Mouse (Mus musculus) layer of hippocampus, adult 18-20 months (tissue): Measurements from ENCODE around the gene Tnfaip2. TPM values are rescaled to one million over a fixed set of nuclear protein-coding genes. Genes with fewer than 3 reads are reported as not detected.

Source experiments
- DNase-seq, 2 experiments: peaks; one replicate each; pipeline ENCODE4 v3.0.0; 2022; ENCODE audit warnings: low spot score in 2 of 2
- total RNA-seq, 2 experiments: library from RNA; stranded (reverse); gene quantifications; 2 replicates each; pipeline ENCODE4 v1.2.3; 2021

Tnfaip2 gene
- total RNA-seq, 2 experiments from 2014 or later = 0.30 to 1.7 TPM

DNA sequence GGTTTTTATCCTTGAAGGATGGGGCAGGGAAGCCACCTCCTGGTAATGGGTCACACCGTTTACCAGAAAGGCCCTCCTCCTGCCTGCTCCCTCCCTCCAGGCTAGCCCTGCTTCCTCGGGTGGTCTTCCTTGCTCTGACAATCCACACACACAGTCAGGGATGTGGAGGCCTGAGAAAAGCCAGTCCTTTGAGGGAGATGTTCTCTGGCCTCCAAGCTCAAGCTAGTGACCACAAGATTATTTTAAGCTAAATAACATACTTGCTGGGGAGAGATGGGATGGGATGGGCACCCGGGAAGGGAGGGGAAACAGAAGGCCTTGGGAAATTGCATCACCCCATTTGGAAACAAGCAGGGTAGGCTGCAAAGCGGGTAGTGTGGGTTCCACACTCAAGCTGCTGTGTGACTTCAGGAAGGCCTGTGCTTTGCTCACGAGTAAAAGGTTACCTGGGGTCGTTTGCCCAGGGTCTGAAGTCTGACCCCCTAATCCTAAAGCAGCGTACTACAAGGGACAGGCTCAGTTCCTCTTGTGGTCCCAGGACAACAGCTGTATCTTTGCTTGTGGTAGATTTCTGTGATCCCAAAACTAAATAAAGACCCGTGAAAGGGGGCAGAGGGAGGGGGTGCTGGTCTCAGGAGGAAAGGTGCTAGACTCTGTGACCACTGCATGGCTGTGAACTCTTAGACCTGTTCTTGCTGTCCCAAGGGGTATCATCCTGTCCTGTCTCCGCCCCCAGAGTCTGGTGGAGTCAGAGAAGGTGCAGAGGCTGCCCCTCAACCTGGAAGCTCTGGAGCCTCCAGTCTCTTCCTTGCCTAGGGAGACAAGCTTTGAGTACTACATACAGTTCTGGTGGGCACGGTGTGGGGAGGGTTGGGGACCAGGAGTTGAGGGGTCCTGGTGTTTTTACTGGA is 1.9 kb downstream of the Tnfaip2 start:
- no peak for DNase-seq

DNA sequence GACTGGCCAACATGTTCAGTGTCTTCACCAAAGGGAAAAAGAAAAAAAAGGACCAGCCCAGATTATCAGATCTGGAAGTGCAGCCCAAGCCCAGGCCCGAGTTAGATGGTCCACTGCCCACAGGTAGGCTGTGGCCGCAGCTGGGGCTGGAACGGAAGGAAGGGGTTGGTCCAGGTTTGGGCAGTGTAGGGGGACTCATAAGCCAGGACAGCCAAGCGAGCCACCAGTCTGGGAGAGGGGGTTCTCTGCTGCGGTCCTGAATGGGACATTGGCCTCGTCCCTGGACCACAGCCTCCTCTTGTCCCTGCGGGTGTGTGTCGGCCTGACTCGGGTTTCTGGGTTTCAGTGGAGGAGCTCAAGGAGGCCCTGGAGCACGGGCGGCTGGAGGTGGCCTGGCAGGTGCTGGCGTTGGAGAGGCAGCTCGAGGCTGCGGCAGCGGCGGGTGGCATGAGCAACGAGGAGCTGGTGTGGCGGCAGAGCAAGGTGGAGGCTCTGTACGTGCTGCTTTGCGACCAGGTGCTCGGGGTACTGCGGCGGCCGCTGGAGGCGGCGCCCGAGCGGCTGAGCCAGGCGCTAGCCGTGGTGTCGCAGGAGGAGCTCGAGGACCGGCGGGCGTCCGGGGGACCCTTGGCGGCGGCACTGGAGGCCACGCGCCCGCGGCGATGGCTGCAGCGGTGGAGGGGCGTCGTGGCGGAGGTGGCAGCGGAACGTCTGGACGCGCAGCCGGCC is 3.1 kb downstream of the Tnfaip2 start:
- no peak for DNase-seq

DNA sequence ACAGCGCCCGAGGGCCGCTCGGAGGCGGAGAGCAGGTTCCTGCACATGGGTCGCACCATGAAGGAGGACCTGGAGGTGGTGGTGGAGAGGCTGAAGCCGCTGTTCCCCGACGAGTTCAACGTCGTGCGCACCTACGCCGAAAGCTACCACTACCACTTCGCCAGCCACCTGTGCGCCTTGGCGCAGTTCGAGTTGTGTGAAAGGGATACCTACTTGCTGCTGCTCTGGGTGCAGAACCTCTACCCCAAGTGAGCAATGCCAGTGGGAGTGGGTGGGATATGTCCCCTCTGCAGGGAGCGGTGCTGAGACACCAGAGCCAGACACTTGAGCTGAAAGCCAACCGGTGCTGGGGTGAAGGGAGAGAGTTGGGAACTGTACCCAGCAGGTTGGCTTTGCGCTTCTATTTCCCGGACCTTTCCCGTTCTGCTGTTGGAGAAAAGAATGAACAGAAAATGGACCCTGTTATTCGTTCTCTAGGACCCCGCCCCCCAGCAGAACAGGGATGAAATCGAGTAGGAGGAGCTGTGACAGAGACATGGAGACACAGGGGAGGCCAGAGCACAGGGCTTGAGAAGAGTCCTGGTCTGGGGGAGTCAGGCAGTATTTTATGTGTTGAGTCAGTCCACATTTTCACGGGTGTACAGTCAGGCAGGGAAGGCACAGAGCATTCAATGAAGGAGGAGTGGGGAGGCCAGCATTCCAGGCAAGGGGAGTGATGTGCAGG is 3.8 kb downstream of the Tnfaip2 start:
- DNase-seq = no peak

DNA sequence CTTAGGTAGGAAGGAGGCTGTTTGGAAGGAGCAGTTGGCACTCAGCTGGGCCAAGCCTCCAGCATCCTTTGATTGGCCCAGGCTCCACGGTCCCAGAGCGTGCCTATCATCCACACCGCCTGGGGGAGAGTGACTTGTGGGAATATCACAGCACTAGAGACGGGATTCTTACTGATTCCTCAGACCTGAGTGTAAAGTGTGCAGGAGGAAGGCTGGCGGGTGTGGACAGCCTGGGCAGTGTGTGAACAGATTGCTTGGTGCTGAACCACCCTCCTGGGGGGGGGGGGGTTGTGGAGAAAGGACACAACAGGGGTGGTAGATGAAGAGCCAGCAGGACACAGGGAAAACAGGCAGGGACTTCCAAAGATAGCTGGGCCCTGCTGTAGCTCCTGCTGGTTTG is 4.5 kb downstream of the Tnfaip2 start:
- no peak for DNase-seq

DNA sequence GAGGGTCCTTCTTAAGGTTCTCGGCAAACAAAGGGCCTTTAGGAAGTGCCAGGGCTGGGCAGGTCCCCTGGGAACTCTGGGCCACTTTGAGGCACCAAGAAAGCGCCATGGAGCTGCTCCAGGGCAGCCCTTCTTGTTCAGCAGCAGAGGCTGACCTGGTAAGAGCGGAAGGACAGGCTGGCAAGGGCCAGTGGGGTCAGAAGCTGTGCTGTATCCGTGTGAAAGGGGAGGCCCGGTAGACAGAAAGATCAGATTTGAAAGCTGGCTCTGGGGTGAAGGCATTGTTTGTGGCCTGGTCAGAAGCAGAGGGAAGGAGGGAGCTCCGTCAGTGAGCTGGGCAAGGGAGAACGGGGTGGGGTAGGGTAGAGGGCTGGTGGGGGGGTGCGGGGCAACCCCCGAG is 5.1 kb downstream of the Tnfaip2 start:
- DNase-seq = no peak

DNA sequence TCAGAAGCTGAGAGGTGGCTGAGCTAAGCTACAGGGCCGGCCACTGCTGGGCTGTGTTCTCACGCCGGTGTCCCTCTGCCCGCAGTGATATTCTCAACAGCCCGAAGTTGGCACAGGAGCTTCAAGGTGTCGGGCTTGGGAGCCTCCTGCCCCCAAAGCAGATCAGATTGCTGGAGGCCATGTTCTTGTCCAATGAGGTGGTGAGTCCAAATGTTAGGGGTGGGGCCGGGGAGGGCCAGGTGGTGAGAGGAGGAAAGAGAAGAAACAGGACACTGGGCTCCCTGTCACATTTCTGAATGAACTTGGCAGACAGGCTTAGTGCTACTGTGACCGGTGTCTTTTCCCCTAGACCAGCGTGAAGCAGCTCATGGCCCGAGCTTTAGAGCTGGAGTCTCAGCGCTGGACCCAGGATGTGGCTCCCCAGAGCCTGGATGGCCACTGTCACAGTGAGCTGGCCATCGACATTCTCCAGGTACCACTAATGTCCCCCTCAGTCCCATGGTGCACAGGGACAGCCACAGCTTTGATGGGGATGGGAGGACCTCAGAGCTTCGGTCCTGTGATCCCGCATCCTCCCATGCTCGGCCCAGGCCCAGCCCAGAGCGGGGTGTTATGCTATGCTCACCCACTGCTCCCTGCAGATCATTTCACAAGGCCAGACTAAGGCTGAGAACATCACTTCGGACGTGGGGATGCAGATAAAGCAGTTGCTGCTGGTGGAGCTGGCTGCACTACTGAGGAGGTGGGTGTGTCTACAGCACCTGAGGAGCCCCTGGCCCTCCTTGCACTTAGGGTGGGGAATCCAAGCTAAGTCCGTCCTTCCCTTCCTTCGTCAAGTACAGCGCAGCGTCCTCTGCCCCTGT is 5.9 kb downstream of the Tnfaip2 start:
- DNase-seq = no peak

- no peak for DNase-seq
These were observed 6.8 kb downstream of the Tnfaip2 start for GRCm38 (mm10) chr12:111448931-111449705.

- no peak for DNase-seq
These were observed 8.1 kb downstream of the Tnfaip2 start for GRCm38 (mm10) chr12:111450359-111450758.

DNA sequence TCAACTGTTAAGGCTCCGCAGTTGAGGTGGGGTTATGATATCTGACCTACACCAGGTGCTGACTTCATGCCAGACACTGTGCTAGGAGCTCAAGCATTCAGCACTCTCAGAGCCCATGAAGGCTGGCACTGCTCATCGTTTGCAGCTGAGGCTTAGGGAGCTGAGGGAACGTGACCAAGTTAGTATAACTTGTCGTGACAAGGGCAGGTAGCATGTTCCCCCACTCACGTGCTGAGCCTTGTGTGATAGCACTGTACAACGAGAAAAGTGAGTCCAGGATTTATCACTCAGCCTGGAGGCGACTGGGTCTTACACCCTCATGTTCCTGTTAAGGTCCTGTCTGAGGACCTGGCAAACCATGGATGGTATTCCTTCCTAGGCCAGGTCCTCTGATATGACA is 9.3 kb downstream of the Tnfaip2 start:
- no peak for DNase-seq

- DNase-seq = no peak
These were observed 11.8 kb downstream of the Tnfaip2 start for GRCm38 (mm10) chr12:111454021-111454420.

GRCm38 (mm10) chr12:111454543-111455280 is 12.4 kb downstream of the Tnfaip2 start:
- DNase-seq = no peak

DNA sequence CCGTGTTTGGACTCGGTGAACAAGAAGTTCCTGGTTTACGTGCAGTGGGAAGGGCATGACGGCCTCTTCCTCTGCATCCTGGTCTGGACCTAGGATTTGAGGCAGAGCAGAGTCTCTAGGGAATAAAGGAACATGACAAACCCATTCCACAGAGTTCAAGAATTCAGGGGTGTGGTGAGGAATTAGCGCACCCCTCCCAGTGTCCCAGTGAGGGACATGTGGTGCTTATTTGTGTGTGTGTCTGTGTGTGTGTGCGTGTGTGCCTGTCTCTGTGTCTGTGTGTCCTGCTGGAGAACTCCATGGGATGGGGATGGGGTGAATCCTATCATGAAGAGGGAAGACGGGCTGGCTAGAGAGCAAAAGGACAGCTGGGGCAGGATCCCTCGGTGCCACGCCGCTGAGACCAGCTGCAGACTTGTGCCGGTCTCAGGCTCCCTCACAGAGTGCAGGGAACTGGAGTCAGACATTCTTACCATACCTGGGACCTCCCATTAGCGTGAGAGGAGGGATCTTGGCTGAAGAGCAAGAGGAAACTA is 13.1 kb downstream of the Tnfaip2 start:
- no peak for DNase-seq

DNA sequence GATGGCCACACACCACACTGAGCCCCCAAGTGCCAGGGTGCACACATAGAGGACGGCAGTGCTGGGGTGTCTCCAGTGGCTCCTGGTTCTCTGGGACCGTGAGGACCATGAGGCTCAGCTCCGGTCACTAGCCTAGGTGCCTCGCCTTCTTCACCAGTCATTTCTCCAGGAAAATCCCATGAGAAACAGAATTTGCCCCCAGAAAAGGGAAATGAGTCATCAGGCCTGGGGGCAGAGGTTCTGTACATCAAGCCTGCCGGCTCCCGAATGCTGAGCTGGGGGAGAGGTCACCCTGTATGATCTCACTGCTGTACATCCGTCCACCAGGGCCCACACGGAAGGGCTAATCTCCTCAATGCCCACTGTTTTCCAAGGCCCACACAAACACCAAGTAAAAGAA is 13.6 kb downstream of the Tnfaip2 start:
- no peak for DNase-seq

GRCm38 (mm10) chr12:111457742-111458141 is 15.5 kb downstream of the Tnfaip2 start:
- DNase-seq = no peak

DNA sequence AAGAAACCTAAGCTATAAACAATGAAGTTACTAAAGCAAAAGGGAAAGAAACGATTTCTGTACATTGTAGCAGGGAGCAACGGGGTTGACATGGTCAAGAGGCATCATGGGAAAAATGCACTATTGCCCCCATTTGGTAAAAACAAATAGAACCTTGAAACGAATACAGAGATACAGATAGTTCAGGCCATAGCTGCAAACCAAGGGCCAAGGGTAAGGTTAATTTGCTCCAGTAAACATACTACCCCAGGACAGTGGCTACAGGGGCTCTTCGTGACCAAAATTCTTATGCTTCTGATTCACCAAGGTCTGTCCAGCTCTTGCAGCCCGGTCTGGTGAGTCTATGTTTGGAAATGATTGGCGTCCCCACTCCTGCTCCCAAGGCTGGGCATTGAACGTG is 21.3 kb downstream of the Tnfaip2 start:
- DNase-seq = no peak

DNA sequence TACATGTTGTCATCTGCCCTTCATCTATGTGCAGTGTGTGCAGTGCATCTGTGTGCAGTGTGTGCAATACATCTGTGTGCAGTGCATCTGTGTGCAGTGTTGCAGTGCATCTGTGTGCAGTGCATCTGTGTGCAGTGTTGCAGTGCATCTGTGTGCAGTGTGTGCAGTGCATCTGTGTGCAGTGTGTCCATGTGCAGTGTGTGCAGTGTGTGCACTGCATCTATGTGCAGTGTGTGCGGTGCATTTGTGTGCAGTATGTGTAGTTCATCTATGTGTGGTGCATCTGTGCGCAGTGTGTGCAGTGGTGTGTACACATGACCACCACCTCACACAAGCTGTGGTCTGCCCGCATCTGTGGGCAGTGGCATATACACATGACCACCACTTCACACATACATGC is 24.1 kb downstream of the Tnfaip2 start:
- no peak for DNase-seq

GRCm38 (mm10) chr12:111468206-111468605 is 25.9 kb downstream of the Tnfaip2 start:
- DNase-seq = no peak

DNA sequence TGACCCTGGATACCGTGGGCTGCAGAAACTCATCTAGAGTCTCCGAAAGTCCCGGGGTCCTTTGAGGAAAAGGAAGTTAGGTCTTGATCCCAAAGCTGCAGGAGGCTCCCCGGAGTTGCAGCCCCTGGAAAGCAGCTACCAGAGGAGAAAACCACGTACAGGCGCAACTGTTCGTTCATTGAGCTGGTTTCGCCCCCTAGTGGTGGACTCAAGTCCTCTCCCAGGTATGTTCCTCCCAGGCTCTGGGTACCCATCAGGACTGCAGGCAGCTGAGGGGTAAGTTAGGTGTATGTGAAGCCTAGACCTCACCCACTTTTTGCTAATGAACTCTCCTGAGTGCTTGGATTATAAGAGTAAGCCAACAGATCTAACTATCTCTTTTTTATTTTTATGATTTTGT is 27.2 kb downstream of the Tnfaip2 start:
- peak; percentile 39 to 76 for DNase-seq

DNA sequence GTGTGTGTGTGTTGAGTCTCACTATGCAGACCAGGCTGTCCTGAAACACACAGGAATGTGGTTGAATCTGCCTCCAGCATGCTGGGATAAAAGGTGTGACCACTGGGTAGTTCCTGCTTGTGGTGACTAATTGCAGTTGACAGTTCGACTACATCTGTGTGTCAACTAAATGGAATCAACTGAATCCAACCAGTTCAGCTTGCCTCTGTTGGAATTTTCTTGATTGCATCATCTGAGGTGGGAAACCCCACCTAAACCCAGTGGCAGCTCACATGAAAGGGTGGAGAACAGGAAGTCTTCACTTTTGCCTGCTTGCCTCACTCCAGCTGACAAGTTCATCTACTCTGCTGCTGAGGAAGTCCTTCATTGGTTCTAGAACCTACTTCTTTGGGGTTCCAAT is 28.9 kb downstream of the Tnfaip2 start:
- no peak for DNase-seq
